Mouse (Mus musculus) fibroblast of lung, adult 2 months (primary cell): ENCODE measurements around the gene Cmtm3.
"Not testable (repeated sequence)": the region's sequence is repeated elsewhere in the genome, so short reads cannot be mapped to it uniquely, and the experiment has no call there.

Experiments used
- DNase-seq: peaks from one replicate; pipeline ENCODE4 v3.0.0-alpha.2; 2011; ENCODE audit warnings: low read depth

Gene Cmtm3

GRCm38 (mm10) chr8:104339229-104339982, at the start of gene Cmtm3:
Cmtm3 (plus strand) TSS chr8:104339410.
- DNase-seq, result no peak

GRCm38 (mm10) chr8:104293081-104293480, 46.1 kb upstream of the Cmtm3 start, which contains the start of gene Cmtm2a:
Cmtm2a (minus strand) TSS chr8:104293181.
- not testable (repeated sequence) for DNase-seq

GRCm38 (mm10) chr8:104294396-104294795, 44.8 kb upstream of the Cmtm3 start:
- DNase-seq, result no peak

GRCm38 (mm10) chr8:104301577-104301976, 37.6 kb upstream of the Cmtm3 start:
- not testable (repeated sequence) for DNase-seq

- not testable (repeated sequence) for DNase-seq
Observed at GRCm38 (mm10) chr8:104302536-104302935, 36.7 kb upstream of the Cmtm3 start.

GRCm38 (mm10) chr8:104304962-104305361, 34.2 kb upstream of the Cmtm3 start:
- DNase-seq, result no peak

- DNase-seq, result not testable (repeated sequence)
Observed at GRCm38 (mm10) chr8:104308341-104308740, 30.9 kb upstream of the Cmtm3 start.

- DNase-seq, result not testable (repeated sequence)
Observed at GRCm38 (mm10) chr8:104309441-104310155, 29.6 kb upstream of the Cmtm3 start, which contains the start of the genes Gm45711 and Cmtm1. Gm45711 (minus strand) TSS chr8:104310081. Cmtm1 (minus strand) TSS chr8:104310145.

GRCm38 (mm10) chr8:104312023-104312422, 27.2 kb upstream of the Cmtm3 start:
- DNase-seq, result not testable (repeated sequence)

GRCm38 (mm10) chr8:104313311-104313710, 25.9 kb upstream of the Cmtm3 start:
- DNase-seq, result peak; percentile 14

GRCm38 (mm10) chr8:104321267-104321666, 17.9 kb upstream of the Cmtm3 start, which contains the start of gene Gm11020:
Gm11020 (plus strand) TSS chr8:104321567.
- not testable (repeated sequence) for DNase-seq

- not testable (repeated sequence) for DNase-seq
Observed at GRCm38 (mm10) chr8:104321930-104322329, 17.3 kb upstream of the Cmtm3 start, which contains the start of gene Cmtm2b. Cmtm2b (plus strand) TSS chr8:104322230.

- no peak for DNase-seq
Observed at GRCm38 (mm10) chr8:104332665-104333631, 6.3 kb upstream of the Cmtm3 start.

- no peak for DNase-seq
Observed at GRCm38 (mm10) chr8:104333786-104334185, 5.4 kb upstream of the Cmtm3 start.

- DNase-seq, result no peak
Observed at GRCm38 (mm10) chr8:104334196-104334595, 5.0 kb upstream of the Cmtm3 start.

GRCm38 (mm10) chr8:104336806-104337205, 2.4 kb upstream of the Cmtm3 start:
- DNase-seq, result no peak

- DNase-seq, result no peak
Observed at GRCm38 (mm10) chr8:104337890-104338289, 1.3 kb upstream of the Cmtm3 start.

- DNase-seq, result no peak
Observed at GRCm38 (mm10) chr8:104339983-104340232, 698 bp downstream of the Cmtm3 start.

GRCm38 (mm10) chr8:104340233-104341105, 1.3 kb downstream of the Cmtm3 start:
- peak; percentile 36 for DNase-seq

- DNase-seq, result peak; percentile 67
Observed at GRCm38 (mm10) chr8:104341106-104341561, 1.9 kb downstream of the Cmtm3 start.

GRCm38 (mm10) chr8:104341678-104342077, 2.5 kb downstream of the Cmtm3 start:
- DNase-seq, result no peak
